Mouse (Mus musculus) midbrain, postnatal 0 days (tissue): ENCODE data around the gene Ppp1r26. TPM values are rescaled to one million over a fixed set of nuclear protein-coding genes. Genes with fewer than 3 reads are reported as not detected.
A peak's percentile ranks its signal among the peaks of the same experiment; 100 is the strongest.

Experiments used
- ATAC-seq: fragments of 200-750 bp; cut with Nextera tagmentation; 2 replicates; pipeline ENCODE4 v1.8.0; 2017; ENCODE audit warnings: moderate number of reproducible peaks, mild to moderate bottlenecking, moderate TSS enrichment, moderate library complexity; ENCODE audit not compliant: low FRiP score
- DNase-seq: peaks from one replicate; pipeline ENCODE4 v3.0.0-alpha.2; 2015; ENCODE audit warnings: low spot score
- H3K27ac ChIP-seq: fragments of 300-500 bp; sonication (generic); 2 replicates; pipeline ENCODE4 v1.5.1; 2014; ENCODE audit warnings: low read depth, mild to moderate bottlenecking, low read length, mixed read lengths
- H3K27me3 ChIP-seq: fragments of 300-500 bp; sonication (generic); 2 replicates; pipeline ENCODE4 v1.6.1; 2014; ENCODE audit warnings: low read length, control low read depth, mixed read lengths; ENCODE audit not compliant: insufficient read depth
- H3K36me3 ChIP-seq: fragments of 300-500 bp; sonication (generic); 2 replicates; pipeline ENCODE4 v1.6.1; 2014; ENCODE audit warnings: low read length, control low read depth, mixed read lengths; ENCODE audit not compliant: insufficient read depth
- H3K4me1 ChIP-seq: fragments of 300-500 bp; sonication (generic); 2 replicates; pipeline ENCODE4 v1.6.1; 2014; ENCODE audit warnings: mild to moderate bottlenecking, control low read depth, antibody characterized with exemption, low read length, mixed read lengths; ENCODE audit not compliant: insufficient read depth
- H3K4me2 ChIP-seq: fragments of 300-500 bp; sonication (generic); 2 replicates; pipeline ENCODE4 v1.6.1; 2014; ENCODE audit warnings: low read depth, mild to moderate bottlenecking, low read length, mixed read lengths; ENCODE audit not compliant: poor library complexity, severe bottlenecking
- H3K4me3 ChIP-seq: fragments of 300-500 bp; sonication (generic); 2 replicates; pipeline ENCODE4 v1.5.1; 2014; ENCODE audit warnings: low read depth, mild to moderate bottlenecking, low read length, moderate library complexity
- H3K9ac ChIP-seq: fragments of 300-500 bp; sonication (generic); replicated peaks from 2 replicates; pipeline ENCODE4 v1.6.1; 2014; ENCODE audit warnings: mild to moderate bottlenecking, low read length, moderate library complexity, mixed read lengths; ENCODE audit not compliant: poor library complexity, severe bottlenecking
- H3K9me3 ChIP-seq: fragments of 300-500 bp; sonication (generic); 2 replicates; pipeline ENCODE4 v1.6.1; 2016; ENCODE audit warnings: low read length, control low read depth
- CTCF ChIP-seq: IDR thresholded peaks from 2 replicates; pipeline ENCODE4 v1.5.1; 2016; ENCODE audit warnings: antibody characterized with exemption, mild to moderate bottlenecking
- WGBS: fragments of 180-500 bp; shearing (Covaris S2); extraction: QIAGEN DNeasy Blood & Tissue Kit; methylation state at CpG from one replicate; pipeline ENCODE4 v1.1.7; 2014; 5-methylcytosine and 5-hydroxymethylcytosine counted together
- polyA plus RNA-seq: library from polyadenylated mRNA; unstranded; fragments of >200 nt; fragmentation: Nextera tagmentation; extraction: Ambion mirVana; gene quantifications from 2 replicates; pipeline ENCODE4 v1.2.1, GENCODE M21; 2015
- total RNA-seq: library from RNA; depleted of rRNA; stranded (reverse); fragments of >200 nt; gene quantifications from 2 replicates; pipeline ENCODE4 v1.2.3, GENCODE M21; 2014

Ppp1r26 gene
- total and polyA plus RNA-seq, 2 experiments from 2014 or later, result 17.5 to 54.5 TPM

- no peaks in the 10 kb centered on the region for H3K9me3 ChIP-seq
- no peak for ATAC-seq
- 37% methylated on average over 10 of the region's 10 CpGs for WGBS
These were observed 31.1 kb upstream of the Ppp1r26 start for GRCm38 (mm10) chr2:28415387-28416024.

GRCm38 (mm10) chr2:28416511-28416910 is 30.1 kb upstream of the Ppp1r26 start:
- Histone ChIP-seq H3K4me2 (no peak overlapping the region), H3K27me3 (no peaks in the 10 kb centered on the region; the same call in 1 of the 2 replicates), H3K9ac (no peak overlapping the region), H3K4me1 (peaks cover 10% of the 10 kb centered on the region), H3K36me3 (no peaks in the 10 kb centered on the region), H3K9me3 (no peaks in the 10 kb centered on the region), H3K27ac (no peak overlapping the region), H3K4me3 (no peak overlapping the region)
- no peak for TF ChIP-seq CTCF
- ATAC-seq (no peak), DNase-seq (no peak)
- 95% methylated on average over 1 of the region's 1 CpGs for WGBS

More at GRCm38 (mm10) chr2:28415387-28416024, 31.1 kb upstream of the Ppp1r26 start:
- no peak for TF ChIP-seq CTCF
- Histone ChIP-seq H3K27ac (0 out of 2 replicates have a peak overlapping the region, but pooled peaks have one; percentile 47), H3K27me3 (no peaks in the 10 kb centered on the region; the same call in 1 of the 2 replicates), H3K36me3 (no peaks in the 10 kb centered on the region), H3K4me1 (peaks cover 10% of the 10 kb centered on the region), H3K4me2 (no peak overlapping the region), H3K4me3 (no peak overlapping the region), H3K9ac (no peak overlapping the region)
- peak; percentile 83 for DNase-seq

- H3K4me1 ChIP-seq, result peaks cover 10% of the 10 kb centered on the region
- no peak overlapping the region for H3K4me3 ChIP-seq
- no peaks in the 10 kb centered on the region for H3K9me3 ChIP-seq
- no peak overlapping the region for H3K9ac ChIP-seq
- no peaks in the 10 kb centered on the region; the same call in 1 of the 2 replicates for H3K27me3 ChIP-seq
- DNase-seq, result peak; percentile 95
- no peak overlapping the region for H3K27ac ChIP-seq
- WGBS, result 47% methylated on average over 2 of the region's 2 CpGs
- no peak overlapping the region for H3K4me2 ChIP-seq
- H3K36me3 ChIP-seq, result no peaks in the 10 kb centered on the region
- peak; percentile 36; the same call in 1 of the 2 replicates for ATAC-seq
- peak; percentile 95 for TF ChIP-seq CTCF
These were observed 28.6 kb upstream of the Ppp1r26 start for GRCm38 (mm10) chr2:28418034-28418433.

- H3K4me2 ChIP-seq, result no peak overlapping the region
- ATAC-seq (no peak), DNase-seq (peak; percentile 95)
- H3K9ac ChIP-seq, result no peak overlapping the region
- H3K9me3 ChIP-seq, result no peaks in the 10 kb centered on the region
- no peak overlapping the region for H3K4me3 ChIP-seq
- H3K36me3 ChIP-seq, result no peaks in the 10 kb centered on the region
- no peaks in the 10 kb centered on the region; the same call in 1 of the 2 replicates for H3K27me3 ChIP-seq
- WGBS, result 15% methylated on average over 4 of the region's 4 CpGs
- no peak overlapping the region for H3K27ac ChIP-seq
- peaks cover 9% of the 10 kb centered on the region for H3K4me1 ChIP-seq
- peak; percentile 94 for TF ChIP-seq CTCF
These were observed 26.7 kb upstream of the Ppp1r26 start for GRCm38 (mm10) chr2:28419898-28420297.

- no peaks in the 10 kb centered on the region for H3K36me3 ChIP-seq
- no peak for ATAC-seq
- no peak overlapping the region for H3K4me3 ChIP-seq
- 38% methylated on average over 3 of the region's 3 CpGs for WGBS
- H3K9ac ChIP-seq, result no peak overlapping the region
- H3K4me1 ChIP-seq, result no peaks in the 10 kb centered on the region
- no peaks in the 10 kb centered on the region for H3K27me3 ChIP-seq
- no peaks in the 10 kb centered on the region for H3K9me3 ChIP-seq
- H3K27ac ChIP-seq, result no peak overlapping the region
- peak; percentile 67 for TF ChIP-seq CTCF
- peak; percentile 41 for DNase-seq
- no peak overlapping the region for H3K4me2 ChIP-seq
These were observed 23.4 kb upstream of the Ppp1r26 start for GRCm38 (mm10) chr2:28423167-28423566.

GRCm38 (mm10) chr2:28427226-28427625 is 19.4 kb upstream of the Ppp1r26 start:
- 83% methylated on average over 6 of the region's 6 CpGs for WGBS
- DNase-seq, result no peak
- Histone ChIP-seq H3K27me3 (no peaks in the 10 kb centered on the region), H3K4me1 (no peaks in the 10 kb centered on the region), H3K9me3 (no peaks in the 10 kb centered on the region), H3K36me3 (no peaks in the 10 kb centered on the region), H3K4me3 (no peak overlapping the region), H3K4me2 (no peak overlapping the region), H3K9ac (no peak overlapping the region), H3K27ac (no peak overlapping the region)
- TF ChIP-seq CTCF, result no peak
- no peak for ATAC-seq
